Mouse (Mus musculus) heart, embryonic 10.5 days (tissue): ENCODE data around the gene Gm43552. TPM values are rescaled to one million over a fixed set of nuclear protein-coding genes. Genes with fewer than 3 reads are reported as not detected.

Experiments used
- polyA plus RNA-seq: library from polyadenylated mRNA; unstranded; fragments of >200 nt; fragmentation: Nextera tagmentation; extraction: Ambion mirVana; gene quantifications from 2 replicates; pipeline ENCODE4 v1.2.1, GENCODE M21; 2016

The Gm43552 gene
- polyA plus RNA-seq, 1 experiment from 2014 or later = not detected

Other genes with a start within 250 kb of the Gm43552 start
- 62.2 and 68.1 TPM in 2 replicates for gene Rfc1, start 157.2 kb downstream of the Gm43552 start, polyA plus RNA-seq
- gene Klb, start 144.5 kb downstream of the Gm43552 start, polyA plus RNA-seq = 0.18 and 2.8 TPM in 2 replicates
- 726 and 840 TPM in 2 replicates for gene Rpl9, start 101.4 kb downstream of the Gm43552 start, polyA plus RNA-seq
- 64.5 and 67.8 TPM in 2 replicates for gene Lias, start 101.3 kb downstream of the Gm43552 start, polyA plus RNA-seq
- gene Ugdh, start 56.9 kb downstream of the Gm43552 start, polyA plus RNA-seq = 99.8 and 135 TPM in 2 replicates
- 99.0 and 106 TPM in 2 replicates for gene Smim14, start 44.4 kb upstream of the Gm43552 start, polyA plus RNA-seq
- 170 and 199 TPM in 2 replicates for gene Ube2k, start 44.4 kb upstream of the Gm43552 start, polyA plus RNA-seq
- gene Pds5a, start 205.4 kb upstream of the Gm43552 start, polyA plus RNA-seq = 53.6 and 69.2 TPM in 2 replicates